Mouse (Mus musculus) CH12F3 (cell line): ENCODE measurements around the gene Slc26a5.

Experiments
- in situ Hi-C: fragments of 300-500 bp; cut with MboI; formaldehyde crosslinking; loops from 2 replicates; pipeline ENCODE4 v1.14.3; 2020; ENCODE audit warnings: low sequenced_read_pairs

The Slc26a5 gene

GRCm38 (mm10) chr5:21865346-21866107 lies at the start of gene Slc26a5:
TSS of gene Slc26a5 (minus strand) at chr5:21865604.
- in situ Hi-C loops: no loop called here

- in situ Hi-C loops: no loop called here
Measured at GRCm38 (mm10) chr5:21914776-21915175, 49.4 kb upstream of the Slc26a5 start.

- in situ Hi-C loops: no loop called here
Measured at GRCm38 (mm10) chr5:21912835-21913530, 47.6 kb upstream of the Slc26a5 start.

- in situ Hi-C loops: no loop called here
Measured at GRCm38 (mm10) chr5:21910726-21911125, 45.3 kb upstream of the Slc26a5 start.

GRCm38 (mm10) chr5:21909713-21910112 lies 44.3 kb upstream of the Slc26a5 start:
- in situ Hi-C loops: no loop called here

GRCm38 (mm10) chr5:21901411-21901810 lies 36.0 kb upstream of the Slc26a5 start:
- in situ Hi-C loops: no loop called here

- in situ Hi-C loops: no loop called here
Measured at GRCm38 (mm10) chr5:21900891-21901290, 35.5 kb upstream of the Slc26a5 start.

- in situ Hi-C loops: no loop called here
Measured at GRCm38 (mm10) chr5:21898875-21899274, 33.5 kb upstream of the Slc26a5 start.

- in situ Hi-C loops: no loop called here
Measured at GRCm38 (mm10) chr5:21896586-21896985, 31.2 kb upstream of the Slc26a5 start.

GRCm38 (mm10) chr5:21894168-21894567 lies 28.8 kb upstream of the Slc26a5 start:
- in situ Hi-C loops: no loop called here

GRCm38 (mm10) chr5:21866750-21867149 lies 1.3 kb upstream of the Slc26a5 start:
- in situ Hi-C loops: no loop called here

GRCm38 (mm10) chr5:21866311-21866712 lies 908 bp upstream of the Slc26a5 start:
- in situ Hi-C loops: no loop called here

- in situ Hi-C loops: no loop called here
Measured at GRCm38 (mm10) chr5:21858653-21859052, 6.8 kb downstream of the Slc26a5 start.

GRCm38 (mm10) chr5:21851679-21852340 lies 13.6 kb downstream of the Slc26a5 start:
- in situ Hi-C loops: no loop called here

- in situ Hi-C loops: no loop called here
Measured at GRCm38 (mm10) chr5:21847438-21847837, 18.0 kb downstream of the Slc26a5 start.

- in situ Hi-C loops: no loop called here
Measured at GRCm38 (mm10) chr5:21846616-21847290, 18.7 kb downstream of the Slc26a5 start.

GRCm38 (mm10) chr5:21844676-21845075 lies 20.7 kb downstream of the Slc26a5 start:
- in situ Hi-C loops: no loop called here

- in situ Hi-C loops: no loop called here
Measured at GRCm38 (mm10) chr5:21831761-21832160, 33.6 kb downstream of the Slc26a5 start.

GRCm38 (mm10) chr5:21828855-21829254 lies 36.5 kb downstream of the Slc26a5 start:
- in situ Hi-C loops: no loop called here

GRCm38 (mm10) chr5:21827643-21828042 lies 37.8 kb downstream of the Slc26a5 start:
- in situ Hi-C loops: no loop called here

GRCm38 (mm10) chr5:21826370-21826769 lies 39.0 kb downstream of the Slc26a5 start:
- in situ Hi-C loops: no loop called here
